Mouse (Mus musculus): ENCODE results near the gene Tecta.

DNA sequence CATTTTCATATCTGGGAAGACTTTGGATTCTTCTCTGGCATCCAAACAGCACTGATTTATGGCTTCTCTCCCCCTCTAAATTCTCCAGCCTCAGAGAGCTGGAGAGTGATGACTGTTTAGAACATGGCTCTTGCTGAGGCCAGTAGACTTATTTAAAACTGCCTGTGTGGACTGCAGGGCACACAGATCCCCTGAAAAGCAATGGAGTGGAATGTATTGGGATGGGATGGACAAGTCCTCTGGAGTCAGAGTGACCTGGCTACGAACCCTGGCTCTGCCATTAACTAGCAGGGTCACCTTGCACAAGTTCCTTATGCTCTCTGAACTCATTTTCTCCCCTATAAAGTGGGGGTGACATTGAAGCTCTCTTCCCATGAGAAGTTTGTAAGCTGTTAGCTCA is 44.9 kb downstream of the Tecta start:
- no peak for TF ChIP-seq CTCF (IDR thresholded peaks at IDR 0.05)
- TF ChIP-seq EP300 (IDR thresholded peaks at IDR 0.05): no peak

Data from lung, postnatal 0 days (tissue).